Mouse (Mus musculus): Measurements from ENCODE around the gene Wnt11. TPM values are rescaled to one million over a fixed set of nuclear protein-coding genes. Genes with fewer than 3 reads are reported as not detected.

The Wnt11 gene
- polyA plus RNA-seq, 1 experiment from 2014 or later = 12.3 TPM

DNA sequence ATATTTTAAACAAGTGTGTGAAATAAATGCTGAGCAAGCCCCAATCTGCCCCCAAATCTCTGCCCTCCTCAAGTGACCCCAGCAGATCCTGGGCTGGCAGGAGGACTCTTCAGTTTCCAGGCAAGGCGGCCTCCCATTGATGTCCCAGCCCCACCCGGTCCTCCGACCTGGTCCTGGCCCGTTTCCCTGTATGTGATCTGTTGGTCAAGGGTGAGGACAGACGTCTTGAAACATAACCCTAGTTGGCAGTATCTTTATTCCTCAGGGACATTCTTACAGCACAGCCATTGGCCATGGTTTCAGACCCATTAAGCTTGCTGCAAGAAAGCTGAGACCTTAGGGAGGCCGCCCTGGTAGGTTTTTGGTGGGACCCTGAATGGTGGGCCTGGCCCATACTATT is 18.9 kb downstream of the Wnt11 start:
- peaks cover 6% of the 10 kb centered on the region; the same call in 1 of the 2 replicates for H3K36me3 ChIP-seq (ENCODE audit: control insufficient read depth, insufficient read depth, low read length)

DNA sequence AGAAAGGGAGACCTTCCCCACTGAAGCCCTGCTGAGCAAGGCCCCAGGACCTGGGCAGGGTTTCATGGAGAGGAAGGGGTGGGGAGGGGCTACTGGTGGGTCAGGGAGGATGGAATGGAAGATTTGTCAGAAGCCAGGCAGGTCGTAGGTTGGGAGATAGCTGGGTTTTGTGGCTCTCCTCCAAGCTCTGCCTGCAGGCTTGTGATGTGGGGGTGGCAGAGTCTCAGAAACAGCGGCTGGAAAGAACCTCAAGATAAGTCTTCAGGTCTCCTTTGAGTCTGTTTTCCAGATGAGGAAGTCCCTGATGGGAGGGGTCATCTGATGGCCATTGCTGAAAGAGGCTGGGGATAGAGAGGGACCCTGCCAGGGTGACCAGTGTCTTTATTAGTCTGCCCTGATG is 20.5 kb downstream of the Wnt11 start:
- no peak overlapping the region for H3K9ac ChIP-seq (ENCODE audit: low read length)
- H3K9me3 ChIP-seq (ENCODE audit: control insufficient read depth, low read length) = no peaks in the 10 kb centered on the region
- H3K4me2 ChIP-seq (ENCODE audit: low read depth, low read length) = no peak overlapping the region
- no peaks in the 10 kb centered on the region for H3K27me3 ChIP-seq (ENCODE audit: control insufficient read depth, insufficient read depth, low read depth, low read length)
- H3K36me3 ChIP-seq (ENCODE audit: control insufficient read depth, insufficient read depth, low read length) = peaks cover 6% of the 10 kb centered on the region; the same call in 1 of the 2 replicates
- no peak overlapping the region for H3K4me3 ChIP-seq (ENCODE audit: low read length)
- H3K27ac ChIP-seq (ENCODE audit: low read length) = no peak overlapping the region
- ATAC-seq (ENCODE audit: low read depth) = no peak
- peaks cover 15% of the 10 kb centered on the region; the same call in 1 of the 2 replicates for H3K4me1 ChIP-seq (replicated peaks; ENCODE audit: control insufficient read depth, insufficient read depth, low read length)
- 53% methylated on average over 2 of the region's 2 CpGs for WGBS

More for the DNA sequence above, 18.9 kb downstream of the Wnt11 start:
- no peak for ATAC-seq (ENCODE audit: low read depth)
- H3K27me3 ChIP-seq (ENCODE audit: control insufficient read depth, insufficient read depth, low read depth, low read length) = no peaks in the 10 kb centered on the region
- H3K9ac ChIP-seq (ENCODE audit: low read length) = no peak overlapping the region
- H3K27ac ChIP-seq (ENCODE audit: low read length) = no peak overlapping the region
- H3K9me3 ChIP-seq (ENCODE audit: control insufficient read depth, low read length) = no peaks in the 10 kb centered on the region
- H3K4me1 ChIP-seq (replicated peaks; ENCODE audit: control insufficient read depth, insufficient read depth, low read length) = peaks cover 26% of the 10 kb centered on the region
- 86% methylated on average over 6 of the region's 6 CpGs for WGBS
- no peak overlapping the region for H3K4me3 ChIP-seq (ENCODE audit: low read length)
- no peak overlapping the region for H3K4me2 ChIP-seq (ENCODE audit: low read depth, low read length)

DNA sequence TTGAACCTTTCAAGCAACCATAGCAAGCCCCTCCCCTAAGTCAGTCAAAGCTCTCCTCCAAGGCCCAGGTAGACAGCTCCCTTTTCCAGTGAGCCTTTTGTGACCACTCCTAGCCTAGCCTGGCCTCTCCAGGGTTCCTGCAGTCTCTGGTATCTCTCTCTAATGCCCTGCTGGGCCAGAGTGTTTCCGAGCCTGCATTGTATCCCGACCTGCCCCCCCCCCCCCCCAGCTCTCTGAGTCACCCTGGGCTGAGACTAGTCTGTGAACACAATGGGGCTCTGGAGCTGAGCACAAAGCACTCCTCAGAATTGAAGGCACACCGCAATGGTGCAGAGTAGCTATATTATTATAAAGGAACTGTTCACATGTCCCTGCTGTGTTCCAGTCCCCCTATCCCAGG is 21.2 kb downstream of the Wnt11 start:
- H3K4me3 ChIP-seq (ENCODE audit: low read length) = no peak overlapping the region
- H3K27ac ChIP-seq (ENCODE audit: low read length) = no peak overlapping the region
- no peak overlapping the region for H3K4me2 ChIP-seq (ENCODE audit: low read depth, low read length)
- H3K9ac ChIP-seq (ENCODE audit: low read length) = no peak overlapping the region
- no peaks in the 10 kb centered on the region for H3K9me3 ChIP-seq (ENCODE audit: control insufficient read depth, low read length)
- WGBS = 35% methylated on average over 3 of the region's 3 CpGs
- peaks cover 9% of the 10 kb centered on the region; the same call in 1 of the 2 replicates for H3K4me1 ChIP-seq (replicated peaks; ENCODE audit: control insufficient read depth, insufficient read depth, low read length)
- H3K36me3 ChIP-seq (ENCODE audit: control insufficient read depth, insufficient read depth, low read length) = peaks cover 6% of the 10 kb centered on the region; the same call in 1 of the 2 replicates
- H3K27me3 ChIP-seq (ENCODE audit: control insufficient read depth, insufficient read depth, low read depth, low read length) = no peaks in the 10 kb centered on the region
- ATAC-seq (ENCODE audit: low read depth) = no peak; the same call in 1 of the 2 replicates

DNA sequence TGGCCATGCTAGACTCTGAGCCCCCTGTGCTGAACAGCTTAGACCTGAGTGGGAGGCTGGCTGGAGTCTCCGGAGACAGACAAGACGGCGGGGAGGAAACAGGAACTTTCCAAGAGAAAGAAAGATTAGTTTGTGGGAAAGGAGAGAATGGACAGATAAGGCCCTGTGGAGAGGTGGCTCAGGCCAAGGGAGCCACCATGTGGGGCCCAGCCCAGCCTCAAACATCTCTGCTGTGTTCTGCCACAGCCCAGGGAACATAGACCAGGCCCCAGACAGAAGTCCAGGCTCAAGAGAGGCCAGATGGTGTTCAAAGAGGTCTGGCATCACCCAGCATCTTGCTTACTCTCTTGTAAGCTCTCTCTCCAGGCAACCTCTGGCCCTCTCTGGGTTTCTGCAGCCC is 22.2 kb downstream of the Wnt11 start:
- ATAC-seq (ENCODE audit: low read depth) = no peak
- whole genome bisulfite sequencing = 35% methylated on average over 3 of the region's 3 CpGs
- 0 out of 2 replicates have a peak, but pooled peaks cover 2% of the 10 kb centered on the region for H3K4me1 ChIP-seq (replicated peaks; ENCODE audit: control insufficient read depth, insufficient read depth, low read length)
- H3K9ac ChIP-seq (ENCODE audit: low read length) = no peak overlapping the region
- H3K36me3 ChIP-seq (ENCODE audit: control insufficient read depth, insufficient read depth, low read length) = peaks cover 6% of the 10 kb centered on the region; the same call in 1 of the 2 replicates
- H3K9me3 ChIP-seq (ENCODE audit: control insufficient read depth, low read length) = no peaks in the 10 kb centered on the region
- no peak overlapping the region for H3K4me2 ChIP-seq (ENCODE audit: low read depth, low read length)
- no peak overlapping the region for H3K4me3 ChIP-seq (ENCODE audit: low read length)
- H3K27ac ChIP-seq (ENCODE audit: low read length) = no peak overlapping the region
- no peaks in the 10 kb centered on the region for H3K27me3 ChIP-seq (ENCODE audit: control insufficient read depth, insufficient read depth, low read depth, low read length)

DNA sequence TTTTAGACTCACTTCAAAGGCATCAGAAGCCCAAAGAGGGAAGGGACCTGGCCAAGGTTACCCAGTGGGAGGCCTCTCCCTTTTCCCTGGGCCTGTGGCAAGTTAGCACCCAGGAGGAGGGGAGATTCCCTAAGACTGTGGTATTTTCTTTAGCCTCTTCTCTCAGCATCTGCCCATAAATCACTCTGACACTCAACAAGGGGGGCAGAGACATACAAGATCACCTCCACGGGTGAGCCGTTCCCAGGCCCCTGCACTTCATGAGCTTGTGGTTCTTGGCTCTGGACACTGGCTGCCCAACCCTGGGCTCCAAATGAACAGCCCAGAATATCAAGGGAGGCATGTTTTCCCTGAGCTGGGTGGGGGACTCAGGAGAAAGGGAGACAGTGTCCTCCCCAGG is 26.1 kb downstream of the Wnt11 start:
- Histone ChIP-seq H3K9me3 (ENCODE audit: control insufficient read depth, low read length) (no peaks in the 10 kb centered on the region), H3K4me2 (ENCODE audit: low read depth, low read length) (no peak overlapping the region), H3K27me3 (ENCODE audit: control insufficient read depth, insufficient read depth, low read depth, low read length) (no peaks in the 10 kb centered on the region), H3K4me3 (ENCODE audit: low read length) (no peak overlapping the region), H3K27ac (ENCODE audit: low read length) (no peak overlapping the region), H3K36me3 (ENCODE audit: control insufficient read depth, insufficient read depth, low read length) (no peaks in the 10 kb centered on the region), H3K9ac (ENCODE audit: low read length) (no peak overlapping the region), H3K4me1 (replicated peaks; ENCODE audit: control insufficient read depth, insufficient read depth, low read length) (0 out of 2 replicates have a peak, but pooled peaks cover 4% of the 10 kb centered on the region)
- ATAC-seq (ENCODE audit: low read depth) = no peak
- 20% methylated on average over 2 of the region's 2 CpGs for WGBS

DNA sequence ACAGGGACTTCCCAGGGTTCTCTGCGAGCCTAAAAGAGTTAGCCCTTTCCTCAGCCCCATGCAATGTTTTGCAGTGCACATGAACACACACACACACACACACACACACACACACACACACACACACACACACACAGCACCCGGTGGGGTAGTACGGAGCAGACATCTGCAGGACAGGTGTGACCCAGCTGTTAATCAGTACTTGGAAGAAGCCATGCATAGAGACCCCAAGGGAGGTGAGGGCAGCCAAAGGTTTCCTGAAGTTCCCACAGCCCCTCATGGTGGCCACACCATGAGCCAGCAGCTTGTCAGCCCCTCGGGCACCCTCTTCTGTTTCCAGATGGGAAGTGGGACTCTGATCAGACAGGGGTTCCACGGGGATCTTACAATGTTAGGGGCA is 28.1 kb downstream of the Wnt11 start:
- no peak for ATAC-seq (ENCODE audit: low read depth)
- 71% methylated on average over 5 of the region's 5 CpGs for WGBS
- Histone ChIP-seq H3K4me2 (ENCODE audit: low read depth, low read length) (no peak overlapping the region), H3K27me3 (ENCODE audit: control insufficient read depth, insufficient read depth, low read depth, low read length) (no peaks in the 10 kb centered on the region), H3K36me3 (ENCODE audit: control insufficient read depth, insufficient read depth, low read length) (no peaks in the 10 kb centered on the region), H3K4me1 (replicated peaks; ENCODE audit: control insufficient read depth, insufficient read depth, low read length) (peaks cover 13% of the 10 kb centered on the region), H3K9ac (ENCODE audit: low read length) (no peak overlapping the region), H3K9me3 (ENCODE audit: control insufficient read depth, low read length) (no peaks in the 10 kb centered on the region), H3K4me3 (ENCODE audit: low read length) (no peak overlapping the region), H3K27ac (ENCODE audit: low read length) (no peak overlapping the region)

DNA sequence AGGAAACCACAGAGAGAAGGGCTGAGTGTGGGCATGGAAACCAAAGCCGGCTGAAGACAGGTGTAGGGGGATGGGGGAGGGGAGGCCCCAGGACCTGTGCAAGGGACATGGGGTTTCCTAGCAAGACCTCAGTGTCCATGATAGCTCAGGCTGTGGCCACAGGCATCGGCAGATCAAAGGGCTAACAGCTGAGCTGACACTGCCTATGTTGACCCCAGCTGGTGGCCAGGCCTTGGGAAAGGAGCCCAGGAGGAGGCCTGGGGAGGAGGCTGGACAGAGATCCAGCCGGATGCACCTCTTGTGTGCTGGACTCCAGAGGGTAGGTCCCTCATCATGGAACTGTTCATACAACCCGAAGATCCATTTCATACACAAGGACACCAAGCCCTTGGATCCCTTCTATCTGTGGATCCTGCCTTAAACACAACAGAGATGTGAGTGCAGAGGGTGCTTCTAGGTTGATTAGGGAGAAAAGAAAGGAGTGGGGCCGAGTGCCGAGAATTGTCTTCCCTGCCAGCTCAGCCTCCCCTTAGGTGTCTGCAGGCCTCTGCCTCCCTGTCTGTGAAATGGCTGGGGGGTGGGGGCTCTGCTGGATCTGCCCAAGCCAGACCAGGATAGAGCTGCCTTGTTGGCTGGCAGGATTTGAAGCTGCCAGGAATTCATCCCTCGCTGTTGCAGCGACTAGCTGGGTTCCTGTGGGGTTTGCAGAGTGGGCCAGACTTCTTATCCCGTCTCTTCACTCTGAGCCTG is 29.2 kb downstream of the Wnt11 start:
- Histone ChIP-seq H3K4me1 (replicated peaks; ENCODE audit: control insufficient read depth, insufficient read depth, low read length) (peaks cover 17% of the 10 kb centered on the region), H3K4me2 (ENCODE audit: low read depth, low read length) (no peak overlapping the region), H3K36me3 (ENCODE audit: control insufficient read depth, insufficient read depth, low read length) (no peaks in the 10 kb centered on the region), H3K9ac (ENCODE audit: low read length) (no peak overlapping the region), H3K9me3 (ENCODE audit: control insufficient read depth, low read length) (no peaks in the 10 kb centered on the region), H3K27me3 (ENCODE audit: control insufficient read depth, insufficient read depth, low read depth, low read length) (no peaks in the 10 kb centered on the region), H3K27ac (ENCODE audit: low read length) (no peak overlapping the region), H3K4me3 (ENCODE audit: low read length) (no peak overlapping the region)
- 53% methylated on average over 9 of the region's 9 CpGs for WGBS
- no peak for ATAC-seq (ENCODE audit: low read depth)

DNA sequence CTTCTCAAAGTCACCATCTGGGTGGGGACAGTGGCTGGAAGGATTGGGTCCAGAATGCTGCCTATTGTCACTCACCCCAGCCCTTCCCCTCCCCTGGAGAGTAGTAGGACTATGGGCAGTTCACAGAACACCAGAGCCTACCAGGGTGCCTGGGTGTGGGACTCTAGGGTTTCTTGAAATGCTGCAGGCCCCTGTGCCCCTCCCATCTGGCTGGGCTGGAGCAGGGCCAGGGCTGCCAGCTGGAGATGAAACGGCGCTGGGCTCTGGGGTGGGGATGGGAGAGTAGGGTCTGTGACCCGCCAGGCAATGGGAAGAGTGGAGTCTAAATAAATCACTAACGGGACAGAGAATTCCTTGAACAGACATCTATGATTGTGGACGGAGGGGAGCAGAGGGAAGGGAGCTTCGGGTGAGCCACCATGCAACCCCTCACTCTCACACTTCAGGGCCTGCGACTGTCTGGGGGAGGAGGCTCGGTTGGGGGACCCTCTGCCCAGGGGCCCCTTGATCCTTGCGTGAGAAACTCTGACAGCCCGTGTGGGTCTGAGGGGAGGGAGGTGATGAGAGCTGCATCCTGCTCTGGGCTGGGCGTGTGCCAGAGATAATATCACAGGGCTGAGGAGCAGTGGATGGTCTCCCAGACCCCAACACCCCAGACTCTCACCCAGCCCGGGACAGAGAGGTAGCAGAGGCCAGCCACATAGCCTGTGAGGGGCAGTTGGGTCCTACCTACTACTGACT is 32.3 kb downstream of the Wnt11 start:
- Histone ChIP-seq H3K4me3 (ENCODE audit: low read length) (no peak overlapping the region), H3K27me3 (ENCODE audit: control insufficient read depth, insufficient read depth, low read depth, low read length) (no peaks in the 10 kb centered on the region), H3K9me3 (ENCODE audit: control insufficient read depth, low read length) (no peaks in the 10 kb centered on the region), H3K4me2 (ENCODE audit: low read depth, low read length) (no peak overlapping the region), H3K4me1 (replicated peaks; ENCODE audit: control insufficient read depth, insufficient read depth, low read length) (peaks cover 33% of the 10 kb centered on the region), H3K9ac (ENCODE audit: low read length) (no peak overlapping the region), H3K27ac (ENCODE audit: low read length) (no peak overlapping the region), H3K36me3 (ENCODE audit: control insufficient read depth, insufficient read depth, low read length) (no peaks in the 10 kb centered on the region)
- 13% methylated on average over 12 of the region's 12 CpGs for WGBS
- peak; percentile 41 for ATAC-seq (ENCODE audit: low read depth)

DNA sequence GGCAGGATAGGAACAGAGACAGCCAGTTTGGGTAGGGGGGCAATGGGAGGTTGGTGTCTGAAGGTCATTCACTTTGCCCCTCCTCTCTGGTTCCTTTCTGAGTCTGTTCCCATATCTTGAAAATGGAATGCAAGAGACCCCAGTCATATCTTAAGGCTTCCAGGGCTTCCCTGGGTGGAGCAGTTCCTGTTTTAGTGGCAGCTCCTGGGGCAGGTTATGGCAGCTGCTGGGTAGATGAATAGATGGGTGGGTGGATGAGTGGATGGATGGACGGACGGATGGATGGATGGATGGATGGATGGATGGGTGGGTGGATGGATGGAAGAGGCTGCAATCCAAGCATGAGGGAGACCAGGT is 32.9 kb downstream of the Wnt11 start:
- Histone ChIP-seq H3K27ac (ENCODE audit: low read length) (no peak overlapping the region), H3K36me3 (ENCODE audit: control insufficient read depth, insufficient read depth, low read length) (no peaks in the 10 kb centered on the region), H3K4me1 (replicated peaks; ENCODE audit: control insufficient read depth, insufficient read depth, low read length) (peaks cover 33% of the 10 kb centered on the region), H3K9ac (ENCODE audit: low read length) (no peak overlapping the region), H3K9me3 (ENCODE audit: control insufficient read depth, low read length) (no peaks in the 10 kb centered on the region), H3K27me3 (ENCODE audit: control insufficient read depth, insufficient read depth, low read depth, low read length) (no peaks in the 10 kb centered on the region), H3K4me3 (ENCODE audit: low read length) (no peak overlapping the region), H3K4me2 (ENCODE audit: low read depth, low read length) (no peak overlapping the region)
- no peak for ATAC-seq (ENCODE audit: low read depth)
- 84% methylated on average over 2 of the region's 2 CpGs for WGBS

All from lung, embryonic 16.5 days (tissue).